Comparison of ENCODE assay signal across 7 mouse cellular contexts in the genomic region with DNA sequence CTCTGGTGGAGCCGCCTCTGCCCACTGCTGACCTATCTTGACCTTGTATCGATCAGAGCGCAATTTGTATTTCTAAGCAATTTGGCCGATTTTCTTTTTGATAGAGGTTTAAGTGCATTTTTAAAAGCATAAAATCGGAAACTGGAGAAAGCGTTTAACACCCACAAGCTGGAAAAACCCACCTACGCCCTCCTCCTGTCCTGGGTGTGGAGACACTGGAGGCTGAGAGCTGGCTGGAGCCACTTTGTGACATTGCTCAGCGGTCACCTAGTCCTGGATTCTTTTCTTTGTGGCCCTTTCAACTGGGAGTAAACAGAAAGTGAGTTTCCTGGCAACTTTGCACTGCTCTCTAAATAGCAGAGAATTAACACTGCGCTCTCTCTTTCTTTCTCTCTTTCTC.
DNase-seq lines count a peak whose midpoint lies in the region; ATAC-seq and TF ChIP-seq lines count a peak whose summit lies in the region.

No protein-coding gene starts in this region.

- no peaks in the 10 kb centered on the region for H3K9me3 ChIP-seq in embryonic facial prominence, embryonic 12.5 days
- no peaks in the 10 kb centered on the region for H3K9me3 ChIP-seq in hindbrain, postnatal 0 days (ENCODE audit: low read length)

- no peak; the same call in 1 of the 2 replicates for TF ChIP-seq POLR2A in lung, adult 2 months (IDR thresholded peaks at IDR 0.05; ENCODE audit: borderline replicate concordance, extremely low read depth, low read depth, low read length)

- intact Hi-C loops in left cerebral cortex, postnatal 36 days (cut with DNase I), result no loop called here

- TF ChIP-seq CTCF in lung, adult 2 months (IDR thresholded peaks at IDR 0.05; ENCODE audit: insufficient read depth, low read length), result no peak
- TF ChIP-seq CTCF in hindbrain, postnatal 0 days (IDR thresholded peaks at IDR 0.05; ENCODE audit: low read depth), result no peak

- peaks cover 38% of the 10 kb centered on the region for H3K27me3 ChIP-seq in embryonic facial prominence, embryonic 12.5 days
- peaks cover 45% of the 10 kb centered on the region for H3K27me3 ChIP-seq in hindbrain, postnatal 0 days (ENCODE audit: insufficient read depth, low read length)

- H3K27ac ChIP-seq in embryonic facial prominence, embryonic 12.5 days, result no peak overlapping the region
- H3K27ac ChIP-seq in hindbrain, postnatal 0 days, result no peak overlapping the region

- DNase-seq in lung, adult 2 months, result peak; percentile 22
- no peak for DNase-seq in lung, postnatal 14 days
- DNase-seq in hindbrain, postnatal 0 days (ENCODE audit: low spot score), result no peak
- DNase-seq in neural tube, embryonic 10.5 days (ENCODE audit: extremely low spot score, low spot score), result peak; percentile 52
- DNase-seq in left cerebral cortex, postnatal 36 days (ENCODE audit: low spot score in 2 of 2), result no peak
- no peak for DNase-seq in spleen, postnatal 10 days (ENCODE audit: low spot score in 2 of 2)

- WGBS in lung, adult 2 months, result 12% methylated on average over 9 of the region's 9 CpGs
- 2% methylated on average over 9 of the region's 9 CpGs for WGBS in embryonic facial prominence, embryonic 12.5 days
- WGBS in hindbrain, postnatal 0 days, result 3% methylated on average over 9 of the region's 9 CpGs

- no peaks in the 10 kb centered on the region for H3K36me3 ChIP-seq in embryonic facial prominence, embryonic 12.5 days
- no peaks in the 10 kb centered on the region for H3K36me3 ChIP-seq in hindbrain, postnatal 0 days (ENCODE audit: insufficient read depth, low read length)

- peak overlapping the region; percentile 50 for H3K4me2 ChIP-seq in embryonic facial prominence, embryonic 12.5 days (replicated peaks)
- 0 out of 2 replicates have a peak overlapping the region, but pooled peaks have one; percentile 37 for H3K4me2 ChIP-seq in hindbrain, postnatal 0 days (ENCODE audit: low read depth, low read length)

- no peak for ATAC-seq in embryonic facial prominence, embryonic 12.5 days (ENCODE audit: insufficient number of reproducible peaks, insufficient read depth, low FRiP score, low TSS enrichment)
- ATAC-seq in hindbrain, postnatal 0 days, result no peak

- H3K4me3 ChIP-seq in lung, adult 2 months (replicated peaks; ENCODE audit: extremely low read depth, low read depth, low read length), result peak overlapping the region; percentile 22
- no peak overlapping the region; the same call in 1 of the 2 replicates for H3K4me3 ChIP-seq in embryonic facial prominence, embryonic 12.5 days
- H3K4me3 ChIP-seq in hindbrain, postnatal 0 days (ENCODE audit: low read length), result no peak overlapping the region

- H3K9ac ChIP-seq in embryonic facial prominence, embryonic 12.5 days, result no peak overlapping the region
- no peak overlapping the region for H3K9ac ChIP-seq in hindbrain, postnatal 0 days (replicated peaks; ENCODE audit: low read length)

- peaks cover 12% of the 10 kb centered on the region for H3K4me1 ChIP-seq in lung, adult 2 months (ENCODE audit: control insufficient read depth, insufficient read depth, low read length)
- peaks cover 30% of the 10 kb centered on the region; the same call in 1 of the 2 replicates for H3K4me1 ChIP-seq in embryonic facial prominence, embryonic 12.5 days
- no peaks in the 10 kb centered on the region for H3K4me1 ChIP-seq in hindbrain, postnatal 0 days (ENCODE audit: insufficient read depth, low read length)

Comparison
In these comparisons a context has a peak if more than half of its experiments do, and no peak if none do; other contexts are left out.
1. DNase-seq: peak in lung, adult 2 months (single experiment) and neural tube, embryonic 10.5 days (single experiment); none in lung, postnatal 14 days (single experiment), hindbrain, postnatal 0 days (single experiment), left cerebral cortex, postnatal 36 days (0 of 2) and spleen, postnatal 10 days (0 of 2).